Mouse (Mus musculus): ENCODE results near the gene Kifc3. TPM values are rescaled to one million over a fixed set of nuclear protein-coding genes. Genes with fewer than 3 reads are reported as not detected.

Kifc3 gene
- polyA plus RNA-seq, 1 experiment from 2014 or later = 13.6 TPM

- WGBS = 66% methylated on average over 2 of the region's 2 CpGs
- no peak for ATAC-seq (ENCODE audit: low read depth)
Observed at GRCm38 (mm10) chr8:95146044-95146745, 56.4 kb downstream of the Kifc3 start.

GRCm38 (mm10) chr8:95144631-95145015, 58.0 kb downstream of the Kifc3 start:
- no peak overlapping the region for H3K27ac ChIP-seq (replicated peaks; ENCODE audit: low read depth, low read length)
- no peaks in the 10 kb centered on the region for H3K36me3 ChIP-seq (ENCODE audit: control insufficient read depth, insufficient read depth, low read length)
- 63% methylated on average over 2 of the region's 2 CpGs for WGBS

More at GRCm38 (mm10) chr8:95146044-95146745, 56.4 kb downstream of the Kifc3 start:
- H3K27ac ChIP-seq (replicated peaks; ENCODE audit: low read depth, low read length) = no peak overlapping the region
- no peak overlapping the region for H3K4me2 ChIP-seq (ENCODE audit: low read depth, low read length)
- no peak overlapping the region for H3K4me3 ChIP-seq (ENCODE audit: low read depth, low read length)
- H3K27me3 ChIP-seq (replicated peaks; ENCODE audit: control insufficient read depth, insufficient read depth, low read length) = no peaks in the 10 kb centered on the region
- H3K36me3 ChIP-seq (ENCODE audit: control insufficient read depth, insufficient read depth, low read length) = no peaks in the 10 kb centered on the region
- H3K4me1 ChIP-seq (ENCODE audit: control insufficient read depth, insufficient read depth, low read length) = peaks cover 16% of the 10 kb centered on the region
- H3K9me3 ChIP-seq (ENCODE audit: control insufficient read depth, low read length) = no peaks in the 10 kb centered on the region
- no peak for DNase-seq (ENCODE audit: low spot score)
- H3K9ac ChIP-seq (ENCODE audit: low read depth, low read length) = no peak overlapping the region

GRCm38 (mm10) chr8:95143805-95144630, 58.6 kb downstream of the Kifc3 start:
- Histone ChIP-seq H3K9ac (ENCODE audit: low read depth, low read length) (no peak overlapping the region), H3K27ac (replicated peaks; ENCODE audit: low read depth, low read length) (no peak overlapping the region), H3K4me1 (ENCODE audit: control insufficient read depth, insufficient read depth, low read length) (peaks cover 18% of the 10 kb centered on the region), H3K4me3 (ENCODE audit: low read depth, low read length) (no peak overlapping the region), H3K27me3 (replicated peaks; ENCODE audit: control insufficient read depth, insufficient read depth, low read length) (no peaks in the 10 kb centered on the region), H3K4me2 (ENCODE audit: low read depth, low read length) (no peak overlapping the region), H3K36me3 (ENCODE audit: control insufficient read depth, insufficient read depth, low read length) (no peaks in the 10 kb centered on the region), H3K9me3 (ENCODE audit: control insufficient read depth, low read length) (no peaks in the 10 kb centered on the region)
- ATAC-seq (ENCODE audit: low read depth) (no peak), DNase-seq (ENCODE audit: low spot score) (no peak)
- 70% methylated on average over 6 of the region's 6 CpGs for WGBS

More at GRCm38 (mm10) chr8:95144631-95145015, 58.0 kb downstream of the Kifc3 start:
- Histone ChIP-seq H3K9me3 (ENCODE audit: control insufficient read depth, low read length) (no peaks in the 10 kb centered on the region), H3K4me2 (ENCODE audit: low read depth, low read length) (no peak overlapping the region), H3K4me1 (ENCODE audit: control insufficient read depth, insufficient read depth, low read length) (peaks cover 18% of the 10 kb centered on the region), H3K4me3 (ENCODE audit: low read depth, low read length) (no peak overlapping the region), H3K9ac (ENCODE audit: low read depth, low read length) (no peak overlapping the region), H3K27me3 (replicated peaks; ENCODE audit: control insufficient read depth, insufficient read depth, low read length) (no peaks in the 10 kb centered on the region)
- ATAC-seq (ENCODE audit: low read depth) = no peak
- no peak for DNase-seq (ENCODE audit: low spot score)

- ATAC-seq (ENCODE audit: low read depth) (no peak), DNase-seq (ENCODE audit: low spot score) (no peak)
- Histone ChIP-seq H3K9ac (ENCODE audit: low read depth, low read length) (peak overlapping the region; percentile 79; the same call in 1 of the 2 replicates), H3K4me2 (ENCODE audit: low read depth, low read length) (peak overlapping the region; percentile 94), H3K4me1 (ENCODE audit: control insufficient read depth, insufficient read depth, low read length) (peaks cover 22% of the 10 kb centered on the region), H3K27me3 (replicated peaks; ENCODE audit: control insufficient read depth, insufficient read depth, low read length) (no peaks in the 10 kb centered on the region), H3K36me3 (ENCODE audit: control insufficient read depth, insufficient read depth, low read length) (no peaks in the 10 kb centered on the region), H3K27ac (replicated peaks; ENCODE audit: low read depth, low read length) (peak overlapping the region; percentile 52), H3K4me3 (ENCODE audit: low read depth, low read length) (peak overlapping the region; percentile 71), H3K9me3 (ENCODE audit: control insufficient read depth, low read length) (no peaks in the 10 kb centered on the region)
- 21% methylated on average over 17 of the region's 17 CpGs for WGBS
Observed at GRCm38 (mm10) chr8:95142985-95143804, 59.4 kb downstream of the Kifc3 start.

- ATAC-seq (ENCODE audit: low read depth) (peak; percentile 48), DNase-seq (ENCODE audit: low spot score) (peak; percentile 84)
- peak overlapping the region; percentile 52 for H3K27ac ChIP-seq (replicated peaks; ENCODE audit: low read depth, low read length)
- WGBS = 2% methylated on average over 16 of the region's 66 CpGs
- H3K4me1 ChIP-seq (ENCODE audit: control insufficient read depth, insufficient read depth, low read length) = peaks cover 27% of the 10 kb centered on the region
- H3K9me3 ChIP-seq (ENCODE audit: control insufficient read depth, low read length) = no peaks in the 10 kb centered on the region
- peak overlapping the region; percentile 94 for H3K4me2 ChIP-seq (ENCODE audit: low read depth, low read length)
- H3K36me3 ChIP-seq (ENCODE audit: control insufficient read depth, insufficient read depth, low read length) = no peaks in the 10 kb centered on the region
- peak overlapping the region; percentile 79 for H3K9ac ChIP-seq (ENCODE audit: low read depth, low read length)
- H3K27me3 ChIP-seq (replicated peaks; ENCODE audit: control insufficient read depth, insufficient read depth, low read length) = peaks cover 2% of the 10 kb centered on the region; the same call in 1 of the 2 replicates
- peak overlapping the region; percentile 71 for H3K4me3 ChIP-seq (ENCODE audit: low read depth, low read length)
Observed at GRCm38 (mm10) chr8:95142075-95142831, 60.4 kb downstream of the Kifc3 start.

- ATAC-seq (ENCODE audit: low read depth) (peak; percentile 21), DNase-seq (ENCODE audit: low spot score) (peak; percentile 82)
- peak overlapping the region; percentile 48 for H3K27ac ChIP-seq (replicated peaks; ENCODE audit: low read depth, low read length)
- peak overlapping the region; percentile 79 for H3K9ac ChIP-seq (ENCODE audit: low read depth, low read length)
- no peaks in the 10 kb centered on the region for H3K36me3 ChIP-seq (ENCODE audit: control insufficient read depth, insufficient read depth, low read length)
- peak overlapping the region; percentile 71 for H3K4me3 ChIP-seq (ENCODE audit: low read depth, low read length)
- peaks cover 7% of the 10 kb centered on the region; the same call in 1 of the 2 replicates for H3K27me3 ChIP-seq (replicated peaks; ENCODE audit: control insufficient read depth, insufficient read depth, low read length)
- 0% methylated on average over 6 of the region's 6 CpGs for WGBS
- H3K4me1 ChIP-seq (ENCODE audit: control insufficient read depth, insufficient read depth, low read length) = peaks cover 27% of the 10 kb centered on the region
- no peaks in the 10 kb centered on the region for H3K9me3 ChIP-seq (ENCODE audit: control insufficient read depth, low read length)
- H3K4me2 ChIP-seq (ENCODE audit: low read depth, low read length) = peak overlapping the region; percentile 94
Observed at GRCm38 (mm10) chr8:95141469-95142074, 61.0 kb downstream of the Kifc3 start.

- DNase-seq (ENCODE audit: low spot score) (no peak), ATAC-seq (ENCODE audit: low read depth) (no peak)
- Histone ChIP-seq H3K4me1 (ENCODE audit: control insufficient read depth, insufficient read depth, low read length) (peaks cover 27% of the 10 kb centered on the region), H3K4me2 (ENCODE audit: low read depth, low read length) (peak overlapping the region; percentile 94; the same call in 1 of the 2 replicates), H3K9ac (ENCODE audit: low read depth, low read length) (no peak overlapping the region), H3K27me3 (replicated peaks; ENCODE audit: control insufficient read depth, insufficient read depth, low read length) (peaks cover 7% of the 10 kb centered on the region; the same call in 1 of the 2 replicates), H3K27ac (replicated peaks; ENCODE audit: low read depth, low read length) (no peak overlapping the region), H3K4me3 (ENCODE audit: low read depth, low read length) (no peak overlapping the region; the same call in 1 of the 2 replicates), H3K36me3 (ENCODE audit: control insufficient read depth, insufficient read depth, low read length) (no peaks in the 10 kb centered on the region), H3K9me3 (ENCODE audit: control insufficient read depth, low read length) (no peaks in the 10 kb centered on the region)
- 80% methylated on average over 1 of the region's 1 CpGs for WGBS
Observed at GRCm38 (mm10) chr8:95141026-95141425, 61.6 kb downstream of the Kifc3 start.
